Mouse (Mus musculus) intestine, embryonic 15.5 days (tissue): ENCODE results near the gene Slc25a23. TPM values are rescaled to one million over a fixed set of nuclear protein-coding genes. Genes with fewer than 3 reads are reported as not detected.

Source experiments
- ATAC-seq: fragments of 200-750 bp; cut with Nextera tagmentation; 2 replicates; pipeline ENCODE4 v1.8.0; 2017; ENCODE audit warnings: moderate TSS enrichment, moderate library complexity
- H3K27ac ChIP-seq: fragments of 300-500 bp; sonication (generic); 2 replicates; pipeline ENCODE4 v1.5.1; 2015; ENCODE audit warnings: mild to moderate bottlenecking, inconsistent platforms
- H3K27me3 ChIP-seq: fragments of 300-500 bp; sonication (generic); replicated peaks from 2 replicates; pipeline ENCODE4 v1.6.1; 2015; ENCODE audit warnings: inconsistent platforms
- H3K36me3 ChIP-seq: fragments of 300-500 bp; sonication (generic); 2 replicates; pipeline ENCODE4 v1.6.1; 2015; ENCODE audit warnings: inconsistent platforms
- H3K4me1 ChIP-seq: fragments of 300-500 bp; sonication (generic); replicated peaks from 2 replicates; pipeline ENCODE4 v1.6.1; 2015; ENCODE audit warnings: inconsistent platforms
- H3K4me2 ChIP-seq: fragments of 300-500 bp; sonication (generic); replicated peaks from 2 replicates; pipeline ENCODE4 v1.6.1; 2015; ENCODE audit warnings: mild to moderate bottlenecking, inconsistent platforms
- H3K4me3 ChIP-seq: fragments of 300-500 bp; sonication (generic); replicated peaks from 2 replicates; pipeline ENCODE4 v1.5.1; 2015; ENCODE audit warnings: inconsistent platforms
- H3K9ac ChIP-seq: fragments of 300-500 bp; sonication (generic); 2 replicates; pipeline ENCODE4 v1.6.1; 2015; ENCODE audit warnings: inconsistent platforms
- H3K9me3 ChIP-seq: fragments of 300-500 bp; sonication (generic); 2 replicates; pipeline ENCODE4 v1.6.1; 2016; ENCODE audit warnings: inconsistent platforms
- WGBS: fragments of 180-500 bp; shearing (Covaris S2); methylation state at CpG from one replicate; pipeline ENCODE4 v1.1.7; 2015; 5-methylcytosine and 5-hydroxymethylcytosine counted together
- polyA plus RNA-seq: library from polyadenylated mRNA; unstranded; fragments of >200 nt; fragmentation: Nextera tagmentation; extraction: Ambion mirVana; gene quantifications from 2 replicates; pipeline ENCODE4 v1.2.1, GENCODE M21; 2015

Gene Slc25a23
- polyA plus RNA-seq, 1 experiment from 2014 or later = 7.8 TPM

- 38% methylated on average over 8 of the region's 8 CpGs for WGBS
- ATAC-seq = no peak
- Histone ChIP-seq H3K9ac (no peak overlapping the region), H3K27ac (no peak overlapping the region), H3K27me3 (peaks cover 4% of the 10 kb centered on the region; the same call in 1 of the 2 replicates), H3K36me3 (no peaks in the 10 kb centered on the region), H3K4me1 (0 out of 2 replicates have a peak, but pooled peaks cover 3% of the 10 kb centered on the region), H3K4me3 (no peak overlapping the region), H3K9me3 (no peaks in the 10 kb centered on the region), H3K4me2 (0 out of 2 replicates have a peak overlapping the region, but pooled peaks have one; percentile 40)
Observed at GRCm38 (mm10) chr17:57038978-57039377, 20.7 kb downstream of the Slc25a23 start.

- H3K27me3 ChIP-seq = no peaks in the 10 kb centered on the region
Observed at GRCm38 (mm10) chr17:57032854-57033253, 26.8 kb downstream of the Slc25a23 start.

DNA sequence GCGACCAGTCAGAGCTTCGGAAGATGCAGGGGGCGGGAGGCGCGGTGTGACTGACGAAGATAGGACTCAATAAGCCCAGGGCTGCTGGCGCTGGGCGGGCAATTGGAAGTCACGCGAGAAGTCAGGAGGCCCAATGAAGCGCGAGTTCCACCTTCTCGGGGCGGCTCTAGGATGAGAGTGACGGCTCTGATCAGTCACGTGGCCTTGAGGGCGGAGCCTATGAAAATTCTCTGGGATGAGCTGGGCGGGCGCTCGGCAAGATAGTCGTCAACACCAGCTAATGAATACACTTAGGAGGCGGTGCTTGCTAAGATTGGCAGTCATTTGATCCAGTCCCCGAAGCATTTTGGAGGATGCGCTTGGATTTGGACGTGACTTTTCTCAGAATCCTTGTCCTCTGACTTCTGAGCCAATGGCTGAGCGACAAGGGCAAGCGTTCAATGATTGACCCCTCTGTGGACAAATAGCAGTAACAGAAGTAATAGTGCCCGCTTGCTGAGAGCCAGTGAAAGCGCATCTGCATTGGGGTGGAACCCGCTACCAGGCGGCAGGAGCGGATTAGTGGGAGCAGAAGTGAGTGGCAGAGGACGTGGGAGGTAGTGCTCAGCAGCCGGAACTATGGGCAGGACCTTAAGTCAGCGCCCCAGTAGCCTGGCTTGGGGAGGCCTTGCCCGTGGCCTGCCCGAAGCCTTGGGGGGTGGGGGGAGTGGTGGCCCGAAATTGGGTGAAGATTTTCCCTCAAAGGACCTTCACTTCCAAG, 27.8 kb downstream of the Slc25a23 start:
- WGBS = under 1% methylated on average over 38 of the region's 38 CpGs
- ATAC-seq = peak; percentile 98

More at GRCm38 (mm10) chr17:57032854-57033253, 26.8 kb downstream of the Slc25a23 start:
- H3K36me3 ChIP-seq = peaks cover 7% of the 10 kb centered on the region; the same call in 1 of the 2 replicates
- peaks cover 8% of the 10 kb centered on the region; the same call in 1 of the 2 replicates for H3K4me1 ChIP-seq
- no peak overlapping the region for H3K4me3 ChIP-seq
- H3K4me2 ChIP-seq = peak overlapping the region; percentile 69
- no peak overlapping the region for H3K9ac ChIP-seq
- WGBS = 90% methylated on average over 4 of the region's 4 CpGs
- H3K27ac ChIP-seq = no peak overlapping the region
- no peaks in the 10 kb centered on the region for H3K9me3 ChIP-seq
- ATAC-seq = no peak

GRCm38 (mm10) chr17:57030931-57031660, 28.6 kb downstream of the Slc25a23 start, which contains the start of gene Khsrp:
TSS of gene Khsrp (minus strand) at chr17:57031522.
- peak; percentile 1; the same call in 1 of the 2 replicates for ATAC-seq
- peak within 1 kb of the TSS; percentile 99 for H3K9ac ChIP-seq
- peak within 1 kb of the TSS; percentile 93 for H3K27ac ChIP-seq
- no peaks in the 10 kb centered on the region for H3K9me3 ChIP-seq
- peaks cover 22% of the 10 kb centered on the region; the same call in 1 of the 2 replicates for H3K36me3 ChIP-seq
- H3K4me3 ChIP-seq = peak within 1 kb of the TSS; percentile 92
- no peaks in the 10 kb centered on the region for H3K27me3 ChIP-seq
- WGBS = under 1% methylated on average over 97 of the region's 99 CpGs
- H3K4me2 ChIP-seq = peak within 1 kb of the TSS; percentile 84
- H3K4me1 ChIP-seq = peaks cover 8% of the 10 kb centered on the region; the same call in 1 of the 2 replicates

More for the DNA sequence above, 27.8 kb downstream of the Slc25a23 start:
- Histone ChIP-seq H3K4me2 (peak overlapping the region; percentile 69), H3K27ac (peak overlapping the region; percentile 85), H3K36me3 (peaks cover 15% of the 10 kb centered on the region; the same call in 1 of the 2 replicates), H3K4me1 (peaks cover 8% of the 10 kb centered on the region; the same call in 1 of the 2 replicates), H3K9ac (peak overlapping the region; percentile 39), H3K9me3 (no peaks in the 10 kb centered on the region), H3K27me3 (no peaks in the 10 kb centered on the region), H3K4me3 (peak overlapping the region; percentile 39)

GRCm38 (mm10) chr17:57029691-57030090, 30.0 kb downstream of the Slc25a23 start:
- H3K9ac ChIP-seq = peak overlapping the region; percentile 99
- H3K27me3 ChIP-seq = no peaks in the 10 kb centered on the region
- peak overlapping the region; percentile 92 for H3K4me3 ChIP-seq
- no peak overlapping the region for H3K27ac ChIP-seq
- no peaks in the 10 kb centered on the region for H3K9me3 ChIP-seq
- peaks cover 34% of the 10 kb centered on the region for H3K36me3 ChIP-seq
- H3K4me2 ChIP-seq = peak overlapping the region; percentile 84
- H3K4me1 ChIP-seq = peaks cover 8% of the 10 kb centered on the region; the same call in 1 of the 2 replicates
- ATAC-seq = no peak
- WGBS = 29% methylated on average over 8 of the region's 8 CpGs

GRCm38 (mm10) chr17:57027471-57027870, 32.2 kb downstream of the Slc25a23 start:
- H3K27ac ChIP-seq = no peak overlapping the region
- no peak overlapping the region for H3K4me3 ChIP-seq
- H3K4me2 ChIP-seq = no peak overlapping the region
- H3K9ac ChIP-seq = no peak overlapping the region
- 92% methylated on average over 4 of the region's 4 CpGs for WGBS
- H3K27me3 ChIP-seq = no peaks in the 10 kb centered on the region
- no peak for ATAC-seq
- H3K9me3 ChIP-seq = no peaks in the 10 kb centered on the region
- peaks cover 57% of the 10 kb centered on the region for H3K36me3 ChIP-seq
- peaks cover 8% of the 10 kb centered on the region; the same call in 1 of the 2 replicates for H3K4me1 ChIP-seq

DNA sequence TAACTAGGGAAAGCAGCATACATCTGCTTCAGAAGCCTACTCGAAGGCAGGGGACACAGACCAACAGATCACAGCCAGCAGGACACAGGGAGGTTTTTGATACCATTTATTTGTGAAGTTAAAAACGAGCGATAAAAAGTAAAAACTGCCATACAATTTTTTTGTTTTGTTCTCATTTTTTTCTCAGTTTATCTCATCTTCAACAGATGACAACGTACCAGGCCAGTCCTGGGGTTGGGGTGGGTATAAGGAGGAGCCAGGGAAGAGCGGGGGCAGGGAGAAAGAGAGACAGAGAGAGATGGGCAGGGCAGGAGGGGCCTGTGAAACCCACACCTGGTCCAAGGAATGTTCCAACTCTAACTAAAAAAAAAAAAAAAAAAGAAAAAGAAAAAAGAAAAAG, 38.7 kb downstream of the Slc25a23 start:
- H3K4me3 ChIP-seq = no peak overlapping the region
- no peak overlapping the region for H3K27ac ChIP-seq
- no peaks in the 10 kb centered on the region for H3K9me3 ChIP-seq
- no peak overlapping the region for H3K9ac ChIP-seq
- ATAC-seq = no peak
- H3K27me3 ChIP-seq = no peaks in the 10 kb centered on the region
- WGBS = 87% methylated on average over 5 of the region's 5 CpGs
- H3K4me1 ChIP-seq = no peaks in the 10 kb centered on the region
- H3K4me2 ChIP-seq = no peak overlapping the region
- H3K36me3 ChIP-seq = peaks cover 47% of the 10 kb centered on the region

- Histone ChIP-seq H3K4me1 (no peaks in the 10 kb centered on the region), H3K4me2 (no peak overlapping the region), H3K9me3 (no peaks in the 10 kb centered on the region), H3K27ac (no peak overlapping the region), H3K9ac (no peak overlapping the region), H3K4me3 (no peak overlapping the region), H3K36me3 (peaks cover 35% of the 10 kb centered on the region), H3K27me3 (no peaks in the 10 kb centered on the region)
- ATAC-seq = peak; percentile 21; the same call in 1 of the 2 replicates
- 78% methylated on average over 2 of the region's 2 CpGs for WGBS
Observed at GRCm38 (mm10) chr17:57019693-57020092, 40.0 kb downstream of the Slc25a23 start.

DNA sequence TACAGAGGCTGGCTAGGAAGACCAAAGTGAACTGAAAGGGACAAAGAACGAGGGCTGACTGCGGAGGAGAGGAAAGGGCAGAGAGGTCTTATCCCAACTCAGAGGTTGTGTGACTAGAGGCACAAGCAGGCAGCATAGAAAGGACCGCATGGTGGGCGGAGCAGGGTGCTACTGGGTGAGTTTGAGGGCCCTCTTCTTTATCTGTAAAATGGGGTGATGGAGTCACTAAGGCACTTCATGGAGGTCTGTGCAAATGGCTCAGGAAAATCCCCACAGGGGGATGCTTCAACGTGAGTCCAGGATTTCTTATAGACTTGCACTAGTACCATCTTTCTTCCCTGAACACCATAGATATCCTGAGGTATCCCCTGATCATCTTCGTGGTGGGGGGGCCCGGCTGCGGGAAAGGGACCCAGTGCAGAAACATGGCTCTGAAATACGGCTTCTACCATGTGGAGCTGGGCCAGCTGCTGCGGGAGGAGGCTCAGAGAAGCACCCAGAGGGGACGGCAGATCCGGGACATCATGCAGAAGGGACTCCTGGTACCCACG, 47.3 kb downstream of the Slc25a23 start:
- Histone ChIP-seq H3K36me3 (peaks cover 8% of the 10 kb centered on the region; the same call in 1 of the 2 replicates), H3K27ac (peak overlapping the region; percentile 85), H3K9me3 (no peaks in the 10 kb centered on the region), H3K27me3 (no peaks in the 10 kb centered on the region), H3K4me3 (peak overlapping the region; percentile 65), H3K4me2 (peak overlapping the region; percentile 80), H3K9ac (no peak overlapping the region; the same call in 1 of the 2 replicates), H3K4me1 (0 out of 2 replicates have a peak, but pooled peaks cover 11% of the 10 kb centered on the region)
- no peak for ATAC-seq
- 69% methylated on average over 13 of the region's 13 CpGs for WGBS

DNA sequence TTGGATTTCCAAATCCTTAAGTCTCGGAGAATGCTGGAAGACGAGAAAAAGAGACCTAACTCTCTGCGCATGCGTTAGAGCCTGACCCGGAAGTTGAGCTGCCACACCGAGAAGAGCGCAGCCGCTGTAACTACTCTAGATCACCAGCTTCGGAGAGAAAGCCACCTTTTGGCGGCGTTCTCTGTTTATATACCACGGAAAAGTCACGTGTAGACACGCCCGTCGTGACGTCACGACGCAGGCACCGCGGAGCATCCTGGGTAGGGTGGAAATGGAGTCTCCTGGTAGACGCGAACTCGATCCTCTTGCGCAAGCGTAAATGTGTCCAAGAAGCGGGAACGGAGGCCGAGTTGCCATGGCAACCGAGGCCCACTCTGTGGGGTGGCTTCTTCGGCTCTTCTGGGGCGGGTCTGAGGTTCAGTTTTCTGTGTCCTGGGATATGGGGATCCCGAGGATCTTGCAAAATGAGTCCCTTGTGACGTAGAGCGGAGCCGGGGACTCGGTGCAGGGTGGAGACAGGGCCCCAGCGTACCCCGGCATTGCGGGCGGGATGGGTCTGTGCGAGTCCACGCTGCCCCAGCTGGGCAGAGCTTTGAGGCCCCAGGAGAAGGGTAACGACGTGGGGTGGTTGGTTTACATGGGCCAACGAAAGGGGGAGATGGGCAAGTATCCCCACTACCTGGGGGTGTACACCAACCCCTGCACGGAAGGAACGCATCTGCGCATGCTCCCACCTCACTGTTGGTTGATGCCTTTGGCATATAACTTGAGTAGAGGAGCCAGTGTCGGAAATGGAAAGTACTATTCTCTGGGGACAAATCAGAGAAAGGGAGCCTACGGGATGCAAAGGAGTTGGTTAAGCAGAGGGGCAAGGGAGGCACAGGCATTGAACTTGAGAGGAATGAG, 48.2 kb downstream of the Slc25a23 start, which contains the start of the genes Gtf2f1 and Gm17949:
Gtf2f1 (minus strand) TSS at position 53 of the 906 bp plus-strand sequence.
Gm17949 (plus strand) TSS at position 234 of the 906 bp plus-strand sequence.
- under 1% methylated on average over 51 of the region's 51 CpGs for WGBS

DNA sequence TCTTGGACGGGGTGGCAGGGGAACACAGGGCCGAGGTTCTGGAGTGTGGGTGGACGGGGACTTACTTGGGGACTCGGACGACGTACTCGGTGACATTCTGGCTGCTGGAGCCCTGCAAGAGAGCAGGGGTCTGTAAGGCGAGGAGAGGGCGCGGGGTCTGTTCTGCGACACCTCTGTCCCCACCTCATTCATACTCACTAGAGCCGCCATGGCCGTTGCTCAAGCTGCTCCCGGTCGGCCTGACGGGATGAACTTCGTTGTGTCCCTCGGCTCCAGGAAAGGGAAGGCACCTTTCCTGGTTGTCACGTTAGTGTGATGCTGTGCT, 48.8 kb downstream of the Slc25a23 start:
- peak; percentile 76 for ATAC-seq
- Histone ChIP-seq H3K9me3 (no peaks in the 10 kb centered on the region), H3K4me1 (0 out of 2 replicates have a peak, but pooled peaks cover 11% of the 10 kb centered on the region), H3K4me3 (peak overlapping the region; percentile 65), H3K36me3 (peaks cover 22% of the 10 kb centered on the region), H3K27ac (peak overlapping the region; percentile 67), H3K27me3 (no peaks in the 10 kb centered on the region), H3K4me2 (peak overlapping the region; percentile 83), H3K9ac (peak overlapping the region; percentile 73)
- WGBS = under 1% methylated on average over 19 of the region's 19 CpGs

More for the DNA sequence above, 48.2 kb downstream of the Slc25a23 start, which contains the start of the genes Gtf2f1 and Gm17949:
- Histone ChIP-seq H3K27me3 (no peaks in the 10 kb centered on the region), H3K4me1 (0 out of 2 replicates have a peak, but pooled peaks cover 11% of the 10 kb centered on the region), H3K9ac (peak within 1 kb of the TSS; percentile 73), H3K27ac (peak within 1 kb of the TSS; percentile 85), H3K4me3 (peak within 1 kb of the TSS; percentile 65), H3K4me2 (peak within 1 kb of the TSS; percentile 83), H3K9me3 (no peaks in the 10 kb centered on the region), H3K36me3 (peaks cover 16% of the 10 kb centered on the region)
- peak; percentile 96 for ATAC-seq
